Mouse (Mus musculus) lung, postnatal 14 days (tissue): ENCODE data around the gene Cand2.

Experiments
- DNase-seq: peaks from one replicate; pipeline ENCODE4 v3.0.0; 2021

Gene Cand2

DNA sequence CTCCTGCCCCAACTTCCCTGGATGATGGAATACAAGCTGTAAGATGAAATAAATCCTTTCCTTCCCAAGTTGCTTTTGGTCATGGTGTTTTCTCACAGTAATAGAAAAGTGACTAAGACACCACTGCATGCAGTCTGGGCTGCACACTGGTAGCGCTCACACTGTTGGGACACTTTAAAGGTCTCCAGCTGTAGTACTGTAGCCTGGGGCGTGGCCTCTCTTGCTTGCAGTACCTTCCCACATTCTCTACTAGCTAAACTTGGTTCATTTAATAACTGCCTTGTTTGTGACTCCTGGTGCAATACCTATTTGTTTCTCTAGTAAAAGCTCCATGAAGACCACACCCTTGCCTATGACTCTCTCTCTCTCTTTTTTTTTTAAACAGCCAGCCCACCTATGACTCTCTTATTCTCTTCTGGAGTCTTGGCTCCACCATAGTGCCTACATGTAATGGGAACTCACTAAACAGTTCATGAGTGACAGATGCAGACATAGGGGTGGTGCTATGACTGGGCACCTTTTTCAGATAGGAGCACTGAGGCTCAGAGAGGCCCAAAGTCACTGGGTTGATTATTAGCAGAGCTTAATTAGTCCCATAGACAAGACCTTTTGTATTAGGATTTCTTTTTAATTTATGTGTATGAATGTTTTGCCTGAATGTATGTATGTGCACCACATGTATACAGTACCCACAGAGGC is 58.0 kb downstream of the Cand2 start:
- no peak for DNase-seq

DNA sequence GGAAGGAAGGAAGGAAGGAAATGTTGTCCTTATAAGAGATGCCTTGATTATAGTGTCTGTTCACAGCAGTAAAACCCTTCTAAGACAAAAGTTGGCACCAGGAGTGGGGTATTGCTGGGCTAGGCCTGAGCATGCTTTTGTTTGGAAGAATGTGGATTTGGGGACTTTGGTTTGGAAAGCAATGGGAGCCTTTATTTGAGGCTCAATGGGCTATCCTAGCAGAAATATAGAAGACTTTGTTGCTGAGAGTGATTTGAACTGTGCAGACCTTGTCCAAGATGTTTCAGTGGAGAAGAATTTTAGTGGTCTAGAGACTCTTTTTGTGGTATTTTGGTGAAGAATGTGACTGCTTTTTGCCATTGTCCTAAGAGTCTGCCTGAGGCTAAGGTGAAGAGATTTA is 59.5 kb downstream of the Cand2 start:
- DNase-seq, result no peak

DNA sequence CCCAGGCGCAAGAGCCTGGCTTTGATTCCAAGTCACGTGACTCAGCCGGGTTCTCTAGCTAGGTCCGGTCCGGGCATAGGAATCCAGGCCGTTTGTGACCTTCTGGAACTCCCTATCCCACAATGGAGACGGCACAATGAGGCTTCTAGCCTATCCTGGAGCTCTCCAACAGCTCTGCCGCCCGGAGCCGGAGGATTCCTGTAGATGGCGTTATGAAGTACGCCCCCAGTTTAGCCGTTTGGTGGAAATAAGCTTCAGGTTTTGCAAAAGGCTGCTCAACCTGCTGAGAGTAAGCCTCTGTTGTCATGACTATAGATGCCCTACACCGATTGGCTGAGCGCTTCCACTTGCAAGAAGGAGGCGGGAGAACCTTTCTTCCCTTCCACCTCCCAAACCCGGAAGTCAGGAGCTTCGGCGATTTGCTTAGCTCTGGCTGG is 63.8 kb downstream of the Cand2 start, which contains the start of gene Efcab12:
TSS of gene Efcab12 (minus strand) at position 252 of the 437 bp plus-strand sequence.
- DNase-seq, result peak; percentile 70

DNA sequence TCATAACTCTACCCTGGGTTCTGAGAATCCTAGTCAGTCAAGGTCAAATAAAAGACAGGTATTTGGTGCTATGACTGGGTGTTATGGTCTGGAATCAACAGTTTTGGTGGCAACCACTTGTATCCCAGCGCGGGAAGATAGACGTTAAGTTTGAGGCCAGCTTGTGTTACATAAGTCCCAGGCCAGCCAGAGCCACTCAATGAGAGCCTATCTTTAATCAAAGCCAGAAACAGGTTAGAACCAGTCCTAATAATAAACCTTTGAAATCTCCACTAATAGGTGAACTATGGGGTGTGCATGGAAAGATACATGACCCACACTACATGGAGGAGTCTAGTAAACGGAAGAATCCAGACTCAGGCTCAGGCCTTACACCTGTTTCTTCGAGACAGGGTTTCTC is 64.4 kb downstream of the Cand2 start:
- no peak for DNase-seq

DNA sequence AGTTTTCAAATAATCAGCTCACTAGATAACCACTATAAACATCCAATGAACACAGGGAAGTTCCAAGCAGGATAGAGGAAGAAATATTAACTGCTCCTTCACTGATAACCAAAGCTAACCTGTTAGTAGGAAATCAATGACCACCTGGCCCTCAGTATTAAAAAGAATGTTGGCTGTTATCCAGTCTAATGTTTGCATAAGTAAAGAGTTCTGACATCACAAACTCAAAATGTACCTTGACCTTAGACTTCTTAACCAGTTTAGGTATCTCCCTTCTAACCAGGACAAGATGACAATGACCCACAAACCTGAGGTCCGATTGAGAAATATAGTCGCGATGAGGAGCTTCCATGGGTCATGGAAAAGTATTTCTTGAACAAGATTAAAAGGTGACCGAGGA is 70.7 kb downstream of the Cand2 start:
- no peak for DNase-seq

DNA sequence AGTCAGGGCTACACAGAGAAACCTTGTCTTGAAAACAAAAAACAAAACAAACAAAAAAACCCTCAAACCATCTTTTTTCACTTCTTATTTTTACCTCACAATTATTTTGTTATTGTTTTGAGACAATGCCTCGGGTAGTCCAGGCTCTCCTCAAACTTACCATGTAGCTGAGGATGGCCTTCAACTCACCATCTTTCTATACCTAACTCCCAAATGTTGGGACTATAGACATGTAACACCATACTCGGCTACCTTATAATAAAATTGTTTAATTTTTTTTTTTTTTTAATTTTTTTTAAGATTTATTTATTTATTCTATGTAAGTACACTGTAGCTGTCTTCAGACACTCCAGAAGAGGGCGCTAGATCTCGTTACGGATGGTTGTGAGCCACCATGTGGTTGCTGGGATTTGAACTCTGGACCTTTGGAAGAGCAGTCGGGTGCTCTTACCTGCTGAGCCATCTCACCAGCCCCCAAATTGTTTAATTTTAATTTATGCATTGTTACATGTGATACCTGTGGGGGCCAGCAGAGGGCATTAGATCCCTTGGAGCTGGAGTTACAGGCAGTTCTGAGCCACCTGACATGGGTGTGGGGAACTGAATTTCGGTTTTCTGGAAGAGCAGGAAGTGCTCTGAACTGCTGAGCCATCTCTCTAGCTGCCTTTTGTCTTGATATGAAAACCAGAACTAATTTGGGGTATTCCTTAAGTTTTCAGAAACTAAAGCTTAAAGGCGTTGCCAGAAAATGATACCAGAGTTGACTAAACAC is 72.5 kb downstream of the Cand2 start:
- peak; percentile 77 for DNase-seq

DNA sequence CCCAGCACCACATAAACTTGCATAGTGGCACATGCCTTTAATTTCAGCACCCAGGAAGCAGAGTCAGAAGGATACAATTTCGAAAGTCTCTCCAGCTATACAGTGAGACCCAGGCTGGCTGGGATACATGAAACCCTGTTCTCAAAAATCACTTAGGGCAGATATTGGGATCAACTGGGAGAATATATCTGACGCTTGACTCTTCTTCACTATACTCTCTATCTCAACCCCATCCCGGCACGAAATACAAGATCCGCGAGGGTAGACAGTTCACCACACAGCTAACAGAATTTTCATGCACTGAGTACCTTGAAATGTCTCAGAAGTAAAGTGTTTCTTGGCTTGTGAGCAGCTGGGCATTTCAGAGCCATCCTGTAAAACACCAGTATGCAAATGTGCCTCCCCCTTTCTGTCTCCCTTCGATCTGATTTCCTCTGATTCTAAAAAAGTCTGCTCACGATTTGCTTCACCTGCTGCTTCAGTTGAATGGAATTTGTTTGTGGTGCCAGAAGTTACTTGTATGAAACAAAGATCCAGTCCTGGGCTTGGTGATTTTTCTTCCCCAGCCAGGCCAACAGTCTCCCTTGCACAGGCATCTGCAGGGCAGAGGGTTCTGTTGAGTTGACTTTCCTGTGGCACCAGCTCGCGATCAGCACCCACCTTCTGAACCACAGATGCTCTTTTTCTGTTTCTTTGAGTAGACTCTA is 74.4 kb downstream of the Cand2 start:
- no peak for DNase-seq

DNA sequence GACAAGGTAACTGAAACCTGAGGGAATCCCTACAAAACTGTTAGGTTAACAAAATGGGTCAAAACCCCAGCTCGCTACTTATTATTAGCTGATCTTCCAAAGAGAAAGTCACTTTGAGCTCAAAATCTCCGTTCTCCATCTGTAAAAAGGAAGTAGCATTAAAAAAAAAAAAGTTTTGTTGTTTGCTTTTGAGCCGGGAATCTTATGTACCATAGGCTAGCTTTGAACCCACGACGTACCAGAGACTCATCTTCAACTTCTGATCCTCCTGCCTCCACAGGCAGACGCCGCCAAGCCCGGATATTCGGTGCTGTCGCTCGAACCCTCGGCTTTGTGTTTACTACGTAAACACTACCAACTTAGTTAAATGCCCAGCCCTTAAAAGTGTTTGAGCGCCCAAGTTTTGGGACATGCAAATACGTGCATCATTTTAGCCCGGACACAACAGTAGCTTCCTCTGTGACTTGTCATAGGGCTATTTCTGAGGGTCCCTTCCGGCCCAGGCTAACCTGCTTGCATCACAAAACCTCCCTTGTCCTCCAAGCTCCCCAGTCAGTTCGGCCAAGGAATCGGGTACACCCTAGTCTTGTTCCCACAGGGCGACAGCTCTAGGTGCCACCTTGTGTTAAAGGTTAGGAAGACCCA is 78.2 kb downstream of the Cand2 start:
- no peak for DNase-seq

DNA sequence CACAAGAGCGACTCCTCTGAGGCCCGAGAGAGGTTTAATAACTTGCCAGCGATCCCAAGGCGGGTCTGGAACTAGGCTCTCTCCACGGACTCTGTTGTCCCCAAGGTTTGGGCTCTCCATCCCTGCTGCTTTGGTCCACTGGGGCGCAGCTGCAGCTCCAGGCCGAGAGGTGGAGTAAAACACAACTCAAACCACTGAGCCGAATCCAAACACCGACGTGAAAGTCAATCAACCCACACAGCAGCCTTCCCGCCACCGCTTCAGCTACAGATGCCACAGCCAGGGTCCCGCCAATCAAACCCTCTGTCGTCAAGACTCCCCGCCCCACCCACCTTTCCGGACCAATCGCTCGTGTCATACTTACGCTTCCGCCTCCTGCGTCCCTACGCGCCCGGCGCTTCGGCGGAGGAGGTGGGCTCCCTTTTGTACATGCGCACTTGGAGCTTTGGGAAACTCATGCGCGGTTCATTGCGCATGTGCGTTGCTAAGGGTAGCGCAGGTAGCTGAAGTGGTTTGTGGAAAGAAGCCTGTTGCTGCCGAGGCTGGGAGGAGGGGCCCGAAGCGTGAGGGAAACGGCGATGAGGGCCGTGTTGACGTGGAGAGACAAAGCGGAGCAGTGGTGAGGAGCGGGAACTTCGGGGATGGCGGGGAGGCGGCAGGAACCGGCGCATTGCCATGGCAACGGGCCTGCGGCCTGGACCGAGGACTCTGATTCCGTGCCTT is 78.9 kb downstream of the Cand2 start, which contains the start of the genes Mbd4 and Ift122:
TSS of gene Mbd4 (minus strand) at position 281 of the 723 bp plus-strand sequence.
TSS of gene Ift122 (plus strand) at position 380 of the 723 bp plus-strand sequence.
- DNase-seq, result peak; percentile 98

DNA sequence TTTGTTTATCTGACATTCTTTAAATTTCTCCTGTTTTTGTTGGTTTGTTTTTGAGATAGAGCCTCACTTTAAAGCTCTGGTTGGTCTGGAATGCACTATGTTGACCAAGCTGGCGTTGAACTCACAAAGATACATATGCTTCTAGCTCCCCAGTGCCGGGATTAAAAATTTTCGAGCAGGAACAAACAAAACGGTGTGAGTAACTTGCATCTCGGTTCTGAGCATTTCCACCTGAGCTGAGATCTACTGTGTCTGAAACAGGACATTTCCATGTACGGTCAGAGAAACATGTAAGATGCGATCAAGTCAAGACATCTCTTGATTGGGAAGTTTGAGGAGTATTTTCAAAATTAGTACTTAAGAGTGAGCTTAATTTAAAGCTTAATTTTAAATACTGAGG is 79.6 kb downstream of the Cand2 start:
- no peak for DNase-seq

DNA sequence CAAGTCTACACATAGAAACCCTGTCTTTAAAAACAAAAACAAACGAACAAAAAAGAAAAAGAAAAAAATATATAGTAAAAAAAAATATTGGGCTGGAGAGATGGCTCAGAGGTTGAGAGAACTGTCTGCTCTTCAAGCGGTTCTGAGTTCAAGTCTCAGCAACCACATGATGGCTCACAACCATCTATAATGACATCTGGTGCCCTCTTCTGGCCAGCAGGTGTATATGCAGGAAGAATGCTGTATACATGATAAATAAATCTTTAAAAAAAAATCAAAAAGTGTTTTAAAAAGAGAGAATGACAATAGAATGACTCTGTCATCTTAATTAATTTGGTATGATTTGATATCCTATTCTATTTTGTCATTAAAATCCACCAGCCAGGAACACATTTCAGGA is 80.1 kb downstream of the Cand2 start:
- DNase-seq, result no peak
